Mouse (Mus musculus): ENCODE results near the gene Bcar1. TPM values are rescaled to one million over a fixed set of nuclear protein-coding genes. Genes with fewer than 3 reads are reported as not detected.

The Bcar1 gene
- polyA plus RNA-seq, 1 experiment = 20.4 TPM

DNA sequence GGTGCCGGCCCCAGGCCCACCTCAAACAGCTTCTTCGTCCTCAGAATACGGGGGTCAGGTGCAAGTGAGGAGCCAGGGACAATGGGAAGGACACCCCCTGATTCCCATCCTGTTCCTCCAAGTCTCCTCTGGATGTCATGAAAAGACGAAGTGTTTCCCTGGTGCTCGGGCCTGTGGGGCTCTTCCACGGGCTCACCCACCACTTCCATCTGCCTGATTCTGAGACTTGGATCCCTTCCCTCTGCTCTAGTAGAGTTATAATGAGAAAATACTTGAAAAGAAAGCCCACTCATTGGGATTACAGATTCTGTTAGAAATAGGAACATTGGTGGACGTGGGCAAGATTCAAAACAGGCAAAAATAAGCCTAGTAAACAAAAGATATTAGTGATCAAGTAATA lies 64.8 kb downstream of the Bcar1 start:
- 78% methylated on average over 7 of the region's 7 CpGs for WGBS
- no peaks in the 10 kb centered on the region for H3K4me1 ChIP-seq (ENCODE audit: control insufficient read depth, insufficient read depth, insufficient read length)
- TF ChIP-seq POLR2A (IDR thresholded peaks at IDR 0.05; ENCODE audit: low read depth, low read length) (no peak), CTCF (IDR thresholded peaks at IDR 0.05; ENCODE audit: extremely low read depth, insufficient read depth, insufficient read length, insufficient replicate concordance) (no peak)
- H3K27me3 ChIP-seq (ENCODE audit: control insufficient read depth, insufficient read depth, low read length) = 0 out of 2 replicates have a peak, but pooled peaks cover 2% of the 10 kb centered on the region
- H3K27ac ChIP-seq (ENCODE audit: insufficient read depth, low read length) = no peak overlapping the region
- DNase-seq (ENCODE audit: low read depth in 1 of 2, low spot score in 2 of 2) = no peak
- H3K4me3 ChIP-seq (ENCODE audit: extremely low read depth, insufficient read depth, insufficient read length) = no peak overlapping the region
- H3K36me3 ChIP-seq (ENCODE audit: control insufficient read depth, insufficient read depth, low read length) = no peaks in the 10 kb centered on the region

DNA sequence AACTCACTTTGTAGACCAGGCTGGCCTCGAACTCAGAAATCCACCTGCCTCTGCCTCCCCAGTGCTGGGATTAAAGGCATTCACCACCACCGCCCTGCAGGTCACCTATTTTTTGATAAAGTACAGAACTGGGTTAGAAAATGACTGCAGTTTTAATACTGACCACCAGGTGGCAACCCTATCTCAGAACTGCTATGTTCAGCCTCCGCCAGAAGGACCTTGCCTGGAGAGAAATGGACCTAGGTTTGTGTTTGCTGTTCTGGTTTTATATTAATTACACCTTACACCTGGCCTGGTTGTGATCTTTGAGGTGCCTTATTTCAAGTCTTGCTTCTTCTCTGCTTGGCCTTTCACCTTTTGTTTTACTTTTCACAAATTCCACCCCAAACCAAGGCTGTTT lies 65.5 kb downstream of the Bcar1 start:
- Histone ChIP-seq H3K36me3 (ENCODE audit: control insufficient read depth, insufficient read depth, low read length) (no peaks in the 10 kb centered on the region), H3K4me1 (ENCODE audit: control insufficient read depth, insufficient read depth, insufficient read length) (no peaks in the 10 kb centered on the region), H3K27ac (ENCODE audit: insufficient read depth, low read length) (no peak overlapping the region), H3K4me3 (ENCODE audit: extremely low read depth, insufficient read depth, insufficient read length) (no peak overlapping the region), H3K27me3 (ENCODE audit: control insufficient read depth, insufficient read depth, low read length) (0 out of 2 replicates have a peak, but pooled peaks cover 2% of the 10 kb centered on the region)
- DNase-seq (ENCODE audit: low read depth in 1 of 2, low spot score in 2 of 2) = peak; percentile 34 to 40
- TF ChIP-seq POLR2A (IDR thresholded peaks at IDR 0.05; ENCODE audit: low read depth, low read length) (no peak), CTCF (IDR thresholded peaks at IDR 0.05; ENCODE audit: extremely low read depth, insufficient read depth, insufficient read length, insufficient replicate concordance) (peak; percentile 12; the same call in 1 of the 2 replicates)
- WGBS = 19% methylated on average over 3 of the region's 3 CpGs

DNA sequence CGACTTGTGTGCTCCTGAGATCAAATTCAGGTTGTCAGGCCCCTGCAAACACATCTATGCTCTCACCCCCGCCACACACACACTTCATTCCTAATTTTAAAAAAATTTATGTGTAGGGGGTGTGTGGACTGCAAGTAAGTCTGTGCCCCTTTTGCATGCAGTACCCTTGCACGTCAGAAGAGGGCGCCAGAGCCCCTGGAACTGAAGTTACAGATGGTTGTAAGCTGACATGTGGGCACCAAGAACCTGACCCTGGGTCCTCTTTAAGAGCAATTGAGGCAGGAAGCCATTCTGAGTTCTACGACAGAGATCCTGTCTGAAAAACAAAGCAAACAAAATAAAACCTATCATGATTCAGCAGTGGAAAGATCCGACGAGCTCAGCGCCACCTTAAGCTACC lies 67.4 kb downstream of the Bcar1 start:
- peak in 1 of 2 experiments; percentile 11 for DNase-seq (ENCODE audit: low read depth in 1 of 2, low spot score in 2 of 2)
- Histone ChIP-seq H3K27me3 (ENCODE audit: control insufficient read depth, insufficient read depth, low read length) (0 out of 2 replicates have a peak, but pooled peaks cover 2% of the 10 kb centered on the region), H3K27ac (ENCODE audit: insufficient read depth, low read length) (no peak overlapping the region), H3K36me3 (ENCODE audit: control insufficient read depth, insufficient read depth, low read length) (no peaks in the 10 kb centered on the region), H3K4me3 (ENCODE audit: extremely low read depth, insufficient read depth, insufficient read length) (no peak overlapping the region), H3K4me1 (ENCODE audit: control insufficient read depth, insufficient read depth, insufficient read length) (no peaks in the 10 kb centered on the region)
- 81% methylated on average over 8 of the region's 8 CpGs for WGBS
- TF ChIP-seq POLR2A (IDR thresholded peaks at IDR 0.05; ENCODE audit: low read depth, low read length) (no peak), CTCF (IDR thresholded peaks at IDR 0.05; ENCODE audit: extremely low read depth, insufficient read depth, insufficient read length, insufficient replicate concordance) (peak; percentile 28; the same call in 1 of the 2 replicates)

DNA sequence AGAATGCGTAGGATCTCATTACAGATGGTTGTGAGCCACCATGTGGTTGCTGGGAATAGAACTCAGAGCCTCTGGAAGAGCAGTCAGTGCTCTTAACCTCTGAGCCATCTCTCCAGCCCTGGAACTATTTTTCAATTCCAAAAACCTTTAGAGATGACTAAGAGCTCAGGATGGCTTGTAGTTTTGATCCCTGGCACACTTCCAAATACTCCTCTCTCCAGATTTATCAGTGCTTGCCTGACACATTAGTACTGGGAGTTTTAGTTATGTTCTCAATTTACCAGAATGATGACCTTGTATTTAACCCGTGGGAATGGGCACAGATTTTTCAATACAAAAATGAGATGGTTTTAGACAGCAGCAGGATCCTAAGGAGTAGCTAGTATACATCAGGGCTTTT lies 76.9 kb downstream of the Bcar1 start:
- no peak for TF ChIP-seq POLR2A (IDR thresholded peaks at IDR 0.05; ENCODE audit: low read depth, low read length)
- no peak for TF ChIP-seq CTCF (IDR thresholded peaks at IDR 0.05; ENCODE audit: extremely low read depth, insufficient read depth, insufficient read length, insufficient replicate concordance)
- H3K4me1 ChIP-seq (ENCODE audit: control insufficient read depth, insufficient read depth, insufficient read length) = no peaks in the 10 kb centered on the region
- 80% methylated on average over 2 of the region's 2 CpGs for WGBS
- no peaks in the 10 kb centered on the region for H3K27me3 ChIP-seq (ENCODE audit: control insufficient read depth, insufficient read depth, low read length)
- DNase-seq (ENCODE audit: low read depth in 1 of 2, low spot score in 2 of 2) = no peak
- H3K36me3 ChIP-seq (ENCODE audit: control insufficient read depth, insufficient read depth, low read length) = peaks cover 13% of the 10 kb centered on the region
- no peak overlapping the region for H3K4me3 ChIP-seq (ENCODE audit: extremely low read depth, insufficient read depth, insufficient read length)
- H3K27ac ChIP-seq (ENCODE audit: insufficient read depth, low read length) = no peak overlapping the region

DNA sequence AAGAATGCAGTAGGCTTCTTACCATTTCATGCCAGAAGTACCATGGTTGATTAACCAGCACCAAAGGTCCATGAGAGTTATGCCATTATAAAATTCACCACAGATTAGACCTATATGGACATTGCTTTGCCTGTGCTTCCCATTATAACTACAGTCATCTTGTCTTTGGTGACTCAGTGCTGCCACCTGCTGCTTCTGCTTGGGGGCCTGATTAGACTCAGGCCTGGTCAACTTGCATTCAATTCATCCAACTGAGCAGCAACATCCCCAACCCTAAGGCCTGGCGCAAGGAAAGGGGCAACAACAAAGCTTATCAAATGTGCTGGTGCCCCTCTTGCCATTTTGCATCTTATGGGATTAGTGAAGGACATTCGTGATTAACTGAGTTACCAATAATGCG lies 81.1 kb downstream of the Bcar1 start:
- 91% methylated on average over 3 of the region's 3 CpGs for WGBS
- peak; percentile 33 to 79 for DNase-seq (ENCODE audit: low read depth in 1 of 2, low spot score in 2 of 2)
- Histone ChIP-seq H3K4me3 (ENCODE audit: extremely low read depth, insufficient read depth, insufficient read length) (no peak overlapping the region), H3K27ac (ENCODE audit: insufficient read depth, low read length) (no peak overlapping the region), H3K4me1 (ENCODE audit: control insufficient read depth, insufficient read depth, insufficient read length) (peaks cover 6% of the 10 kb centered on the region), H3K27me3 (ENCODE audit: control insufficient read depth, insufficient read depth, low read length) (no peaks in the 10 kb centered on the region), H3K36me3 (ENCODE audit: control insufficient read depth, insufficient read depth, low read length) (peaks cover 2% of the 10 kb centered on the region; the same call in 1 of the 2 replicates)
- TF ChIP-seq POLR2A (IDR thresholded peaks at IDR 0.05; ENCODE audit: low read depth, low read length) (no peak), CTCF (IDR thresholded peaks at IDR 0.05; ENCODE audit: extremely low read depth, insufficient read depth, insufficient read length, insufficient replicate concordance) (peak; percentile 64; the same call in 1 of the 2 replicates)

Other genes with a start within 250 kb of the Bcar1 start
- gene Wdr59, start 221.7 kb downstream of the Bcar1 start, polyA plus RNA-seq (2012; rRNA removed) = 4.6 and 5.0 TPM in 2 replicates
- gene Znrf1, start 207.7 kb downstream of the Bcar1 start, polyA plus RNA-seq (2012; rRNA removed) = 62.9 and 73.2 TPM in 2 replicates
- gene Ldhd, start 113.4 kb downstream of the Bcar1 start, polyA plus RNA-seq (2012; rRNA removed) = 1.2 and 1.8 TPM in 2 replicates
- gene Zfp1, start 100.4 kb downstream of the Bcar1 start, polyA plus RNA-seq (2012; rRNA removed) = 4.9 and 5.2 TPM in 2 replicates
- gene Ctrb1, start 52.8 kb downstream of the Bcar1 start, polyA plus RNA-seq (2012; rRNA removed) = 23,675 and 41,549 TPM in 2 replicates
- 2.0 and 2.4 TPM in 2 replicates for gene Cfdp1, start 110.5 kb upstream of the Bcar1 start, polyA plus RNA-seq (2012; rRNA removed)
- gene Tmem170, start 132.9 kb upstream of the Bcar1 start, polyA plus RNA-seq (2012; rRNA removed) = 1.2 and 1.6 TPM in 2 replicates
- 0.13 TPM in 1 of 2 replicates, not detected in the other for gene Chst5, start 166.6 kb upstream of the Bcar1 start, polyA plus RNA-seq (2012; rRNA removed)
- 2.1 and 3.1 TPM in 2 replicates for gene Tmem231, start 190.1 kb upstream of the Bcar1 start, polyA plus RNA-seq (2012; rRNA removed)
- 15.9 and 25.4 TPM in 2 replicates for gene Gabarapl2, start 196.9 kb upstream of the Bcar1 start, polyA plus RNA-seq (2012; rRNA removed)
- gene Adat1, start 248.5 kb upstream of the Bcar1 start, polyA plus RNA-seq (2012; rRNA removed) = 2.2 and 2.6 TPM in 2 replicates

Measured in spleen, adult 2 months (tissue).